Mouse (Mus musculus): ENCODE measurements at regions not wholly inside any gene's neighbourhood (a gene's known extent, or its start where the extent isn't known, plus 50 kb on each side); places are given as distances from the start of the nearest gene placed in this dataset.

- Histone ChIP-seq H3K4me3 (replicated peaks) (no peak overlapping the region), H3K9me3 (no peaks in the 10 kb centered on the region), H3K4me1 (replicated peaks) (no peaks in the 10 kb centered on the region), H3K27me3 (no peaks in the 10 kb centered on the region), H3K36me3 (no peaks in the 10 kb centered on the region), H3K27ac (no peak overlapping the region), H3K9ac (replicated peaks) (no peak overlapping the region), H3K4me2 (replicated peaks) (no peak overlapping the region)
- 73% methylated on average over 6 of the region's 6 CpGs for WGBS
- ATAC-seq = no peak
Observed at GRCm38 (mm10) chr12:107036357-107036756, 452.1 kb upstream of the 3110018I06Rik start.

GRCm38 (mm10) chr12:107041927-107042652, 446.3 kb upstream of the 3110018I06Rik start:
- Histone ChIP-seq H3K27me3 (no peaks in the 10 kb centered on the region), H3K27ac (0 out of 2 replicates have a peak overlapping the region, but pooled peaks have one; percentile 25), H3K4me2 (replicated peaks) (no peak overlapping the region), H3K9me3 (no peaks in the 10 kb centered on the region), H3K4me3 (replicated peaks) (no peak overlapping the region), H3K4me1 (replicated peaks) (peaks cover 10% of the 10 kb centered on the region), H3K9ac (replicated peaks) (no peak overlapping the region), H3K36me3 (no peaks in the 10 kb centered on the region)
- ATAC-seq = no peak
- WGBS = 52% methylated on average over 13 of the region's 13 CpGs

DNA sequence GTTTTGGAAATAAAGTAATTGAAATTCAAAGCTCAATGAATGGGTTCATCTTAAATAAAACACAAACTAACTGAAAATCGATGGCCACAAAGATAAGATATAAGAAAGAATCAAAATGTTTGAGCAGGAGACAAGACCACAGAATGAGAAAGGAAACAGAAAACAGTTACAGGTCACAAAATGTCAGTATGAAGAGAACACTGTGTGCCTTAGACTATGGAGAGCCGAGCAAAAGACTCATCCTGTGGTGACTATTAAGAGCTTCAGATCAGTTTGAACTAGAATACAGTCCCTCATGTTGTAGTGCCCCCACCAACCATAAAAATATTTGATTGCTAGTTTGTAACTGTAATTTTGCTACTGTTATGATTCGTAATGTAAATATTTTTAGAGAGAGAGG, 441.9 kb upstream of the 3110018I06Rik start:
- 94% methylated on average over 3 of the region's 3 CpGs for WGBS
- H3K9me3 ChIP-seq = no peaks in the 10 kb centered on the region
- H3K27me3 ChIP-seq = no peaks in the 10 kb centered on the region
- H3K9ac ChIP-seq (replicated peaks) = no peak overlapping the region
- peaks cover 10% of the 10 kb centered on the region for H3K4me1 ChIP-seq (replicated peaks)
- no peak overlapping the region for H3K4me3 ChIP-seq (replicated peaks)
- ATAC-seq = no peak
- H3K36me3 ChIP-seq = no peaks in the 10 kb centered on the region
- no peak overlapping the region for H3K27ac ChIP-seq
- H3K4me2 ChIP-seq (replicated peaks) = no peak overlapping the region

- H3K4me3 ChIP-seq (replicated peaks) = no peak overlapping the region
- H3K4me1 ChIP-seq (replicated peaks) = peaks cover 6% of the 10 kb centered on the region
- no peak overlapping the region for H3K9ac ChIP-seq (replicated peaks)
- 61% methylated on average over 13 of the region's 13 CpGs for WGBS
- no peak for ATAC-seq
- no peaks in the 10 kb centered on the region for H3K36me3 ChIP-seq
- H3K9me3 ChIP-seq = no peaks in the 10 kb centered on the region
- H3K27me3 ChIP-seq = no peaks in the 10 kb centered on the region
- H3K27ac ChIP-seq = no peak overlapping the region
- H3K4me2 ChIP-seq (replicated peaks) = peak overlapping the region; percentile 20; the same call in 1 of the 2 replicates
Observed at GRCm38 (mm10) chr12:107047059-107047531, 441.3 kb upstream of the 3110018I06Rik start.

GRCm38 (mm10) chr12:107050891-107051635, 437.4 kb upstream of the 3110018I06Rik start:
- no peak for ATAC-seq
- Histone ChIP-seq H3K9me3 (no peaks in the 10 kb centered on the region), H3K9ac (replicated peaks) (no peak overlapping the region), H3K4me1 (replicated peaks) (no peaks in the 10 kb centered on the region), H3K27me3 (no peaks in the 10 kb centered on the region), H3K36me3 (no peaks in the 10 kb centered on the region), H3K27ac (no peak overlapping the region), H3K4me3 (replicated peaks) (no peak overlapping the region), H3K4me2 (replicated peaks) (no peak overlapping the region)
- WGBS = 84% methylated on average over 7 of the region's 7 CpGs

DNA sequence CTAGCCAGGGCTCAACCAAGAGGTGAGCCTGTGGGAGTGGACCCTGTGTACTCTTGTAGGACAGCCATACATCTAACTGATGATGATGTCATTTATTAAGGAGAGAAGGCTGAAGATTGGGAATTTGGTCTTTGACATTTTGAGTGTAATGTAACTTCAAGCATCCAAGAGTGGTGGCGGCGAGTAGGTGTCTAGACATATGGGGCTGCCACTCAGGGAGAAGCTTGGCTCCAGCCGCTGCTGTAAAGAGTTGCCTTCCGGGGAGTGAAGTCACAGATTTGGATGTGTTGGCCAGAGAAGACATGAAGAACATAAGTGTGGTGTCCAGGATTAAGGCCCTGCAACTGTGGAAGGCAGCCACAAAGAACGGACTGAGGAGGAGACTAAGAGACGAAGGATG, 436.3 kb upstream of the 3110018I06Rik start:
- no peak for ATAC-seq
- whole genome bisulfite sequencing = 96% methylated on average over 6 of the region's 6 CpGs
- H3K4me3 ChIP-seq (replicated peaks) = no peak overlapping the region

GRCm38 (mm10) chr12:107056553-107056952, 431.9 kb upstream of the 3110018I06Rik start:
- H3K36me3 ChIP-seq = no peaks in the 10 kb centered on the region
- WGBS = 45% methylated on average over 5 of the region's 5 CpGs
- H3K27ac ChIP-seq = no peak overlapping the region
- ATAC-seq = no peak
- H3K9me3 ChIP-seq = no peaks in the 10 kb centered on the region
- no peak overlapping the region for H3K9ac ChIP-seq (replicated peaks)
- no peaks in the 10 kb centered on the region for H3K4me1 ChIP-seq (replicated peaks)
- no peaks in the 10 kb centered on the region for H3K27me3 ChIP-seq
- H3K4me2 ChIP-seq (replicated peaks) = no peak overlapping the region
- H3K4me3 ChIP-seq (replicated peaks) = no peak overlapping the region

More for the DNA sequence above, 436.3 kb upstream of the 3110018I06Rik start:
- H3K27ac ChIP-seq = no peak overlapping the region
- H3K36me3 ChIP-seq = no peaks in the 10 kb centered on the region
- H3K4me1 ChIP-seq (replicated peaks) = no peaks in the 10 kb centered on the region
- no peaks in the 10 kb centered on the region for H3K9me3 ChIP-seq
- H3K4me2 ChIP-seq (replicated peaks) = no peak overlapping the region
- H3K27me3 ChIP-seq = no peaks in the 10 kb centered on the region
- no peak overlapping the region for H3K9ac ChIP-seq (replicated peaks)

- Histone ChIP-seq H3K4me3 (replicated peaks) (no peak overlapping the region), H3K4me2 (replicated peaks) (no peak overlapping the region), H3K9me3 (peaks cover 6% of the 10 kb centered on the region; the same call in 1 of the 2 replicates), H3K4me1 (replicated peaks) (no peaks in the 10 kb centered on the region), H3K9ac (replicated peaks) (no peak overlapping the region), H3K27me3 (no peaks in the 10 kb centered on the region), H3K36me3 (peaks cover 4% of the 10 kb centered on the region; the same call in 1 of the 2 replicates), H3K27ac (no peak overlapping the region)
- no peak for ATAC-seq
- WGBS = 87% methylated on average over 3 of the region's 3 CpGs
Observed at GRCm38 (mm10) chr12:107060514-107060913, 427.9 kb upstream of the 3110018I06Rik start.

DNA sequence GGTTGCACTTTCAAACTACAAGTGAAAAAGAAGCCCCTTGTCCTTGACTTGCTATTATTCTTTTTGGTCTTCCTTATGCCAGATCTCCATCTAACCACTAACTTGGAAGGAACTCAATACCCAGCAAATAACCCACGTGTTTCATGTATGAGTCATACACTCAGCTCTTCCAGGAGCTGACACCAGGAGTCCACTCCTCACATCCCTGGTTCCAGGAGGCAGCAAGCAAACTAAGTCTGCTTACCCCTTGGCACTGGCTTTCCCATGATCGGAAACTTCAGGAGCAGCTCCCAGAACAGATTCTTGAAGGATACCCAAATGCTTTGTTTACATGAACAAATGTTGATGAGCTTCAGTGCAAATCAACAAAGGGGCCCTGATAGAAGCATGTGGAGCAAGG, 421.1 kb upstream of the 3110018I06Rik start:
- Histone ChIP-seq H3K27ac (no peak overlapping the region), H3K4me2 (replicated peaks) (no peak overlapping the region), H3K9ac (replicated peaks) (no peak overlapping the region), H3K9me3 (peaks cover 6% of the 10 kb centered on the region; the same call in 1 of the 2 replicates), H3K36me3 (peaks cover 2% of the 10 kb centered on the region; the same call in 1 of the 2 replicates), H3K4me3 (replicated peaks) (no peak overlapping the region), H3K27me3 (no peaks in the 10 kb centered on the region), H3K4me1 (replicated peaks) (no peaks in the 10 kb centered on the region)
- ATAC-seq = no peak
- WGBS = 86% methylated on average over 2 of the region's 2 CpGs

GRCm38 (mm10) chr12:107082541-107082940, 405.9 kb upstream of the 3110018I06Rik start:
- no peaks in the 10 kb centered on the region for H3K36me3 ChIP-seq
- 47% methylated on average over 10 of the region's 10 CpGs for WGBS
- no peaks in the 10 kb centered on the region for H3K9me3 ChIP-seq
- ATAC-seq = 0 out of 2 replicates have a peak, but pooled peaks have one; percentile 35
- H3K9ac ChIP-seq (replicated peaks) = no peak overlapping the region
- no peaks in the 10 kb centered on the region for H3K27me3 ChIP-seq
- H3K4me1 ChIP-seq (replicated peaks) = peaks cover 40% of the 10 kb centered on the region
- H3K4me3 ChIP-seq (replicated peaks) = no peak overlapping the region
- peak overlapping the region; percentile 64 for H3K27ac ChIP-seq
- H3K4me2 ChIP-seq (replicated peaks) = no peak overlapping the region

DNA sequence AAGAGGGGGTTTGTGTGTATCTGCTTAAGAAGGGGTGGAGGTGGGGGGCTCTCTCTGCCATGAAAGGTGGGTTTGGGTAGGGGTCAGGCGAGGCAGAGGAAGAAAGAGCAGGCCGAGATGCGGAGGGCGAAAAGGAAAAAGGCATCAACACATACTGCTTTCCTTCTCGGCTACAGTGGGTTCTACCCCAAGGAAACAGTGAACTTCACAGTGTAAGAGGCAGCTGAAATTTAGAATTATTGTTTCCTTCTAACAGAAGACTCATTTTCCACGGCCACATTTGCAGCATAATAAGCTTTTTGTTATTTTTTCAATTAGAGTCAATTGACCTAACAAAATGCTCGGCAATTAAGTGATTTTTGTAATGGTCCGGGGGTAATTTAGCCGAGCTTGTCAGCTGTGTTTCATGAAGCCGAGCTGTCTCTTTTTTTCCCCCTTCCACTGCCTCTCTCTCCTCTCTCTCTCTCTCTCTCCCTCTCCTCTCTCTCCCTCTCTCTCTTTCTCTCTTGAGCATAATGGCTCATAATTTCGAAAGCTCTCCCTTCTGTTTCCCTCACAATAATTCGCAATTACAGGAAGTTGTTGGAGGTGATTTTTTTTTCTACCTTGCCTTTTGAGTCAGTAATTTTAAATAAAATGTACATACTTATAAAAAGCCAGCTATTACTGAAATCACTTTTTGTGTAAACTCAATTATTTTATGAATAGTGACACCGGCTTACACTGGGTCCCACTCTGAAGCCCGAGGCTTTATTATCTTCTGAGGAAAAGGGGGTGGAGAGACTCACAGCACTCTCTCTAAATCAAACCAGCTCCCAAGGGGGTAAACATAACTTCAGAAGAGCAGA, 403.1 kb upstream of the 3110018I06Rik start:
- peak overlapping the region; percentile 39; the same call in 1 of the 2 replicates for H3K9ac ChIP-seq (replicated peaks)
- no peak for ATAC-seq
- H3K27me3 ChIP-seq = no peaks in the 10 kb centered on the region
- H3K27ac ChIP-seq = peak overlapping the region; percentile 21; the same call in 1 of the 2 replicates
- WGBS = 52% methylated on average over 14 of the region's 14 CpGs
- H3K4me3 ChIP-seq (replicated peaks) = no peak overlapping the region
- H3K36me3 ChIP-seq = no peaks in the 10 kb centered on the region
- no peak overlapping the region for H3K4me2 ChIP-seq (replicated peaks)
- H3K4me1 ChIP-seq (replicated peaks) = peaks cover 40% of the 10 kb centered on the region
- no peaks in the 10 kb centered on the region for H3K9me3 ChIP-seq
